8 mouse cellular contexts compared by ENCODE assay signal in the genomic region with DNA sequence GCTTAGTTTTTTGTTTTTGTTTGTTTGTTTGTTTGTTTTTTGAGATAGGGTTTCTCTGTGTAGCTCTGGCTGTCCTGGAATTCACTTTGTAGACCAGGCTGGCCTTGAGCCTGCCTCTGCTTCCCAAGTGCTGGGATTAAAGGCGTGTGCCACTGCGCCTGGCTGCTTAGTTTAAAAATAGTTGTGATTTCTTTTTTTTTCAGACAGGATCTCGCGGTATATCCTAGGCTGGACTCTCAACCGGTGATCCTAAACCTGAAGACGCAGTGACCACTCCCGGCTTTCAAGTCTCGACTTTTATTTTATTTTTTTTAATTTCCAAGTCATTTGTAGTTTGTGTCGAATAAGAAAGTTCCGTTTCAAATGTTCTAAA. TPM values are rescaled to one million over a fixed set of nuclear protein-coding genes. Genes with fewer than 3 reads are reported as not detected.
DNase-seq lines count a peak whose midpoint lies in the region; ATAC-seq and TF ChIP-seq lines count a peak whose summit lies in the region.

No protein-coding gene starts in this region.

- DNase-seq in lung, adult 2 months = no peak
- DNase-seq in lung, postnatal 25 days (ENCODE audit: low spot score) = no peak
- DNase-seq in hindbrain, embryonic 10.5 days (ENCODE audit: low spot score) = no peak
- DNase-seq in lung, postnatal 10 days = peak; percentile 26
- no peak for DNase-seq in adipocyte (ENCODE audit: low spot score)
- no peak for DNase-seq in spleen, postnatal 4 days (ENCODE audit: low spot score in 2 of 2)
- no peak for DNase-seq in cerebellum, adult 9-11 months

- peak overlapping the region; percentile 46 for H3K4me3 ChIP-seq in lung, adult 2 months (replicated peaks; ENCODE audit: extremely low read depth, low read depth, low read length)
- peak overlapping the region; percentile 40 for H3K4me3 ChIP-seq in embryonic facial prominence, embryonic 12.5 days
- peak overlapping the region; percentile 51 for H3K4me3 ChIP-seq in hindbrain, embryonic 10.5 days

- no peaks in the 10 kb centered on the region for H3K36me3 ChIP-seq in embryonic facial prominence, embryonic 12.5 days
- no peaks in the 10 kb centered on the region for H3K36me3 ChIP-seq in hindbrain, embryonic 10.5 days

- H3K4me1 ChIP-seq in lung, adult 2 months (ENCODE audit: control insufficient read depth, insufficient read depth, low read length) = 0 out of 2 replicates have a peak, but pooled peaks cover 2% of the 10 kb centered on the region
- H3K4me1 ChIP-seq in embryonic facial prominence, embryonic 12.5 days = no peaks in the 10 kb centered on the region
- H3K4me1 ChIP-seq in hindbrain, embryonic 10.5 days (replicated peaks) = no peaks in the 10 kb centered on the region

- H3K4me2 ChIP-seq in embryonic facial prominence, embryonic 12.5 days (replicated peaks) = no peak overlapping the region

- no peaks in the 10 kb centered on the region for H3K27me3 ChIP-seq in embryonic facial prominence, embryonic 12.5 days
- H3K27me3 ChIP-seq in hindbrain, embryonic 10.5 days (ENCODE audit: insufficient read depth, poor library complexity, severe bottlenecking) = no peaks in the 10 kb centered on the region

- WGBS in lung, adult 2 months = 25% methylated on average over 10 of the region's 10 CpGs
- WGBS in embryonic facial prominence, embryonic 12.5 days = 23% methylated on average over 10 of the region's 10 CpGs
- WGBS in hindbrain, embryonic 10.5 days = 23% methylated on average over 10 of the region's 10 CpGs

- no peaks in the 10 kb centered on the region for H3K9me3 ChIP-seq in embryonic facial prominence, embryonic 12.5 days
- no peaks in the 10 kb centered on the region for H3K9me3 ChIP-seq in hindbrain, embryonic 10.5 days

- no peak for TF ChIP-seq CTCF in lung, adult 2 months (IDR thresholded peaks at IDR 0.05; ENCODE audit: insufficient read depth, low read length)

- ATAC-seq in embryonic facial prominence, embryonic 12.5 days (ENCODE audit: insufficient number of reproducible peaks, insufficient read depth, low FRiP score, low TSS enrichment) = 0 out of 2 replicates have a peak, but pooled peaks have one; percentile 35

- no peak overlapping the region for H3K27ac ChIP-seq in embryonic facial prominence, embryonic 12.5 days
- H3K27ac ChIP-seq in hindbrain, embryonic 10.5 days = peak overlapping the region; percentile 86; the same call in 1 of the 2 replicates

- no peak overlapping the region for H3K9ac ChIP-seq in embryonic facial prominence, embryonic 12.5 days

- TF ChIP-seq POLR2A in lung, adult 2 months (IDR thresholded peaks at IDR 0.05; ENCODE audit: borderline replicate concordance, extremely low read depth, low read depth, low read length) = no peak

RNA-seq across cellular contexts. Expression of a gene that starts 16.9 kb away (rescaled TPM):
- polyA plus RNA-seq in lung, adult 2 months (2012; rRNA removed) = 68.0 and 85.8 TPM in 2 replicates
- polyA plus RNA-seq in embryonic facial prominence, embryonic 12.5 days (2016; fragmentation: Nextera tagmentation; extraction: Ambion mirVana) = 88.8 and 94.5 TPM in 2 replicates
- polyA plus RNA-seq in hindbrain, embryonic 10.5 days (2016; fragmentation: Nextera tagmentation; extraction: Ambion mirVana) = 67.9 and 71.2 TPM in 2 replicates
